Mouse (Mus musculus) heart, adult 18-20 months (tissue): ENCODE data around the gene Fam107b. TPM values are rescaled to one million over a fixed set of nuclear protein-coding genes. Genes with fewer than 3 reads are reported as not detected.

ENCODE experiments used
- DNase-seq, 2 experiments: peaks; one replicate each; pipeline ENCODE4 v3.0.0; 2021 to 2022; ENCODE audit warnings: mixed read lengths in 1 of 2
- total RNA-seq, 2 experiments: library from RNA; stranded (reverse); gene quantifications; 2 replicates each; pipeline ENCODE4 v1.2.3; 2021

Gene Fam107b
- total RNA-seq, 2 experiments from 2014 or later = 5.5 to 11.9 TPM

GRCm38 (mm10) chr2:3739351-3739961, 169.2 kb downstream of the Fam107b start:
- no peak for DNase-seq

GRCm38 (mm10) chr2:3740256-3740655, 170.0 kb downstream of the Fam107b start:
- no peak for DNase-seq

- DNase-seq = no peak
Measured at GRCm38 (mm10) chr2:3740670-3741069, 170.4 kb downstream of the Fam107b start.

- DNase-seq = no peak
Measured at GRCm38 (mm10) chr2:3742519-3742918, 172.2 kb downstream of the Fam107b start.

- no peak for DNase-seq
Measured at GRCm38 (mm10) chr2:3745041-3745440, 174.8 kb downstream of the Fam107b start.

GRCm38 (mm10) chr2:3745910-3746606, 175.8 kb downstream of the Fam107b start:
- DNase-seq = peak; percentile 18 to 30

- DNase-seq = peak; percentile 33 to 49
Measured at GRCm38 (mm10) chr2:3748714-3749503, 178.6 kb downstream of the Fam107b start.

GRCm38 (mm10) chr2:3749504-3750024, 179.3 kb downstream of the Fam107b start:
- DNase-seq = no peak

- DNase-seq = no peak
Measured at GRCm38 (mm10) chr2:3750126-3750525, 179.8 kb downstream of the Fam107b start.

- no peak for DNase-seq
Measured at GRCm38 (mm10) chr2:3752365-3752764, 182.1 kb downstream of the Fam107b start.

- DNase-seq = no peak
Measured at GRCm38 (mm10) chr2:3752893-3753292, 182.6 kb downstream of the Fam107b start.

- DNase-seq = no peak
Measured at GRCm38 (mm10) chr2:3753749-3754148, 183.5 kb downstream of the Fam107b start.

- DNase-seq = no peak
Measured at GRCm38 (mm10) chr2:3755936-3756335, 185.6 kb downstream of the Fam107b start.

GRCm38 (mm10) chr2:3758406-3758805, 188.1 kb downstream of the Fam107b start:
- no peak for DNase-seq

GRCm38 (mm10) chr2:3760234-3760836, 190.0 kb downstream of the Fam107b start:
- DNase-seq = peak in 1 of 2 experiments; percentile 22

- no peak for DNase-seq
Measured at GRCm38 (mm10) chr2:3764136-3764535, 193.8 kb downstream of the Fam107b start.

GRCm38 (mm10) chr2:3765957-3766783, 195.9 kb downstream of the Fam107b start:
- peak; percentile 25 to 27 for DNase-seq

GRCm38 (mm10) chr2:3769260-3769659, 199.0 kb downstream of the Fam107b start:
- DNase-seq = peak; percentile 58 to 80

- DNase-seq = no peak
Measured at GRCm38 (mm10) chr2:3769786-3770318, 199.6 kb downstream of the Fam107b start.

- DNase-seq = no peak
Measured at GRCm38 (mm10) chr2:3770383-3770782, 200.1 kb downstream of the Fam107b start.

GRCm38 (mm10) chr2:3771483-3771882, 201.2 kb downstream of the Fam107b start:
- DNase-seq = no peak
